9 mouse cellular contexts compared by ENCODE assay signal in genomic region chr16:72605066-72605465, GRCm38 (mm10).
DNase-seq lines count a peak whose midpoint lies in the region; ATAC-seq lines count a peak whose summit lies in the region.
"Had no signal": no experiment of that assay in that cellular context is flagged by ENCODE, and none has a peak within 500 bp of the region (broad histone marks: within the 10 kb centered on the region; RNA-seq: fewer than 3 reads in every experiment).

No protein-coding gene starts in this region.

- H3K4me3 ChIP-seq in embryonic facial prominence, embryonic 10.5 days = no peak overlapping the region
- no peak overlapping the region for H3K4me3 ChIP-seq in midbrain, embryonic 14.5 days (replicated peaks; ENCODE audit: low read depth, low read length)

- peaks cover 2% of the 10 kb centered on the region; the same call in 1 of the 2 replicates for H3K4me1 ChIP-seq in embryonic facial prominence, embryonic 10.5 days
- H3K4me1 ChIP-seq in midbrain, embryonic 14.5 days (ENCODE audit: control insufficient read depth, insufficient read depth, low read length) = no peaks in the 10 kb centered on the region

- no peaks in the 10 kb centered on the region for H3K36me3 ChIP-seq in embryonic facial prominence, embryonic 10.5 days (replicated peaks)
- H3K36me3 ChIP-seq in midbrain, embryonic 14.5 days (ENCODE audit: control insufficient read depth, insufficient read depth, low read length) = no peaks in the 10 kb centered on the region

- WGBS in embryonic facial prominence, embryonic 10.5 days = 23% methylated on average over 6 of the region's 6 CpGs
- WGBS in midbrain, embryonic 14.5 days = 21% methylated on average over 6 of the region's 6 CpGs

- intact Hi-C loops in heart, postnatal 36 days (cut with DNase I) = no loop called here

- H3K27me3 ChIP-seq in embryonic facial prominence, embryonic 10.5 days (replicated peaks; ENCODE audit: low read depth, poor library complexity, severe bottlenecking) = no peaks in the 10 kb centered on the region
- H3K27me3 ChIP-seq in midbrain, embryonic 14.5 days (ENCODE audit: control insufficient read depth, insufficient read depth, low read length) = no peaks in the 10 kb centered on the region

- ATAC-seq in midbrain, embryonic 14.5 days (ENCODE audit: low FRiP score, low TSS enrichment) = no peak; the same call in 1 of the 2 replicates

- H3K4me2 ChIP-seq in midbrain, embryonic 14.5 days (ENCODE audit: low read length) = no peak overlapping the region

- DNase-seq in heart, adult 8-10 months (ENCODE audit: low spot score) = peak; percentile 41
- no peak for DNase-seq in heart, adult 11 months
- peak; percentile 63 for DNase-seq in adrenal gland, postnatal 25 days
- peak; percentile 83 for DNase-seq in embryonic facial prominence, embryonic 10.5 days (ENCODE audit: low spot score)
- peak; percentile 31 to 61 for DNase-seq in heart, postnatal 36 days
- peak; percentile 51 to 64 for DNase-seq in left cerebral cortex, adult 8-10 months (ENCODE audit: low spot score in 2 of 2)
- peak; percentile 94 for DNase-seq in midbrain, embryonic 14.5 days
- DNase-seq in thymus, postnatal 25 days = peak; percentile 7

- H3K27ac ChIP-seq in embryonic facial prominence, embryonic 10.5 days (replicated peaks) = no peak overlapping the region
- no peak overlapping the region for H3K27ac ChIP-seq in midbrain, embryonic 14.5 days (replicated peaks; ENCODE audit: low read depth, low read length)
- H3K27ac ChIP-seq: macrophage had no signal

- no peak overlapping the region for H3K9ac ChIP-seq in midbrain, embryonic 14.5 days (replicated peaks; ENCODE audit: low read length)

- no peaks in the 10 kb centered on the region for H3K9me3 ChIP-seq in embryonic facial prominence, embryonic 10.5 days
- H3K9me3 ChIP-seq in midbrain, embryonic 14.5 days (ENCODE audit: control insufficient read depth, low read length) = no peaks in the 10 kb centered on the region
